Mouse (Mus musculus): ENCODE results near the gene Insc. TPM values are rescaled to one million over a fixed set of nuclear protein-coding genes. Genes with fewer than 3 reads are reported as not detected.

Gene Insc
- polyA plus RNA-seq, 1 experiment from 2014 or later: 2.9 TPM

GRCm38 (mm10) chr7:114773781-114774180 lies 30.3 kb downstream of the Insc start:
- WGBS: 71% methylated on average over 4 of the region's 4 CpGs

DNA sequence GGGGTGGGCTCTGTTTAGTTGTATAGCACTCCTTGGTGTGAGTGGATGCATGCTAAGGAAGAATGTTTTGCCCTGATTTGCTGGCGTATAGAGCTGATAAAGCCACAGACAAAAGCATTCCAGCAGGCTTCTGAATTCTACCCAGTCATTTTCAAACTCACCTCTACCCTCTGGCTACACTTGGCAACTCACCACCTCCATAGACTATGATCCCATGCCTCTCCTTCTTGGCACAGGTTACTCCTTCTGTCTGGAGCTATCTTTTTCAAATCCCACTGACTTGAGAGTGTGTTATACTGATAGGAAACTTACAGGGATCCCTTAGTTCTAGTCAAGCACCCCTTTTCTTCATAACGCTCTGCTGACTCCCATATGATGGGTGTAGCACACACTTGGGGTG lies 32.4 kb downstream of the Insc start:
- Histone ChIP-seq H3K27me3 (ENCODE audit: control insufficient read depth, insufficient read depth, low read length) (no peaks in the 10 kb centered on the region), H3K36me3 (replicated peaks; ENCODE audit: control insufficient read depth, insufficient read depth) (no peaks in the 10 kb centered on the region), H3K27ac (no peak overlapping the region), H3K4me1 (replicated peaks; ENCODE audit: control insufficient read depth, insufficient read depth, low read length) (no peaks in the 10 kb centered on the region), H3K9ac (no peak overlapping the region), H3K4me3 (replicated peaks; ENCODE audit: low read length) (no peak overlapping the region), H3K4me2 (replicated peaks) (no peak overlapping the region), H3K9me3 (ENCODE audit: control insufficient read depth, low read length) (no peaks in the 10 kb centered on the region)
- no peak for ATAC-seq (ENCODE audit: low FRiP score)
- 85% methylated on average over 2 of the region's 2 CpGs for WGBS
- no peak for DNase-seq (ENCODE audit: low spot score)

More at GRCm38 (mm10) chr7:114773781-114774180, 30.3 kb downstream of the Insc start:
- Histone ChIP-seq H3K4me3 (replicated peaks; ENCODE audit: low read length) (no peak overlapping the region), H3K27ac (no peak overlapping the region), H3K36me3 (replicated peaks; ENCODE audit: control insufficient read depth, insufficient read depth) (no peaks in the 10 kb centered on the region), H3K9ac (no peak overlapping the region), H3K27me3 (ENCODE audit: control insufficient read depth, insufficient read depth, low read length) (no peaks in the 10 kb centered on the region), H3K4me1 (replicated peaks; ENCODE audit: control insufficient read depth, insufficient read depth, low read length) (no peaks in the 10 kb centered on the region), H3K9me3 (ENCODE audit: control insufficient read depth, low read length) (no peaks in the 10 kb centered on the region), H3K4me2 (replicated peaks) (no peak overlapping the region)
- no peak for ATAC-seq (ENCODE audit: low FRiP score)
- no peak for DNase-seq (ENCODE audit: low spot score)

GRCm38 (mm10) chr7:114778156-114778770 lies 34.8 kb downstream of the Insc start:
- H3K4me1 ChIP-seq (replicated peaks; ENCODE audit: control insufficient read depth, insufficient read depth, low read length): no peaks in the 10 kb centered on the region
- no peak for ATAC-seq (ENCODE audit: low FRiP score)
- DNase-seq (ENCODE audit: low spot score): no peak
- H3K4me3 ChIP-seq (replicated peaks; ENCODE audit: low read length): no peak overlapping the region
- H3K9ac ChIP-seq: no peak overlapping the region
- H3K27me3 ChIP-seq (ENCODE audit: control insufficient read depth, insufficient read depth, low read length): no peaks in the 10 kb centered on the region
- H3K27ac ChIP-seq: no peak overlapping the region
- H3K36me3 ChIP-seq (replicated peaks; ENCODE audit: control insufficient read depth, insufficient read depth): no peaks in the 10 kb centered on the region
- H3K4me2 ChIP-seq (replicated peaks): no peak overlapping the region
- no peaks in the 10 kb centered on the region for H3K9me3 ChIP-seq (ENCODE audit: control insufficient read depth, low read length)
- 84% methylated on average over 7 of the region's 7 CpGs for WGBS

GRCm38 (mm10) chr7:114779056-114779660 lies 35.7 kb downstream of the Insc start:
- DNase-seq (ENCODE audit: low spot score) (no peak), ATAC-seq (ENCODE audit: low FRiP score) (no peak)
- Histone ChIP-seq H3K27ac (no peak overlapping the region), H3K9ac (no peak overlapping the region), H3K36me3 (replicated peaks; ENCODE audit: control insufficient read depth, insufficient read depth) (no peaks in the 10 kb centered on the region), H3K9me3 (ENCODE audit: control insufficient read depth, low read length) (no peaks in the 10 kb centered on the region), H3K4me1 (replicated peaks; ENCODE audit: control insufficient read depth, insufficient read depth, low read length) (no peaks in the 10 kb centered on the region), H3K4me3 (replicated peaks; ENCODE audit: low read length) (no peak overlapping the region), H3K4me2 (replicated peaks) (no peak overlapping the region), H3K27me3 (ENCODE audit: control insufficient read depth, insufficient read depth, low read length) (no peaks in the 10 kb centered on the region)
- WGBS: 69% methylated on average over 8 of the region's 8 CpGs

DNA sequence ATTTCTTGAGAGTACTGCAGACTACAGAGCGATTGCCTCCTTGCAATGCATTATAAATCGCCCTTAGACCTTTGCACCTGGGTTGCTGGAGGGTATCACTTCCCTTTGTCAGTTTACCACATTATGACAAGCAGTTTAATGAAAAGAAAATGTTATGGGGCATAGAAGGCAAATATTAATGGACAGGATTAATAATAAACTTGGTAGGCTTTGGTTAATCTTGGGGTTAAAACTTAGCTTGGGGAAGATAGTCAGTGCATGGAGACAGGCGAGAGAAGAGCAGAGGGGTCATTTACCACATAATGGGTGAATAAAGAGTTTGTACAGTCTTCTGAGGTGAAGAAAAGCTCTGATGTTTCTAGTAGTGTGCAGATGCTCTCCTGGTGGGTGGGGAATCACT lies 39.8 kb downstream of the Insc start:
- ATAC-seq (ENCODE audit: low FRiP score) (no peak), DNase-seq (ENCODE audit: low spot score) (no peak)
- no peaks in the 10 kb centered on the region for H3K27me3 ChIP-seq (ENCODE audit: control insufficient read depth, insufficient read depth, low read length)
- H3K4me3 ChIP-seq (replicated peaks; ENCODE audit: low read length): no peak overlapping the region
- 83% methylated on average over 3 of the region's 3 CpGs for WGBS
- no peak overlapping the region for H3K4me2 ChIP-seq (replicated peaks)
- H3K9ac ChIP-seq: no peak overlapping the region
- no peaks in the 10 kb centered on the region for H3K9me3 ChIP-seq (ENCODE audit: control insufficient read depth, low read length)
- no peaks in the 10 kb centered on the region for H3K36me3 ChIP-seq (replicated peaks; ENCODE audit: control insufficient read depth, insufficient read depth)
- no peak overlapping the region for H3K27ac ChIP-seq
- H3K4me1 ChIP-seq (replicated peaks; ENCODE audit: control insufficient read depth, insufficient read depth, low read length): no peaks in the 10 kb centered on the region

GRCm38 (mm10) chr7:114791087-114791486 lies 47.6 kb downstream of the Insc start:
- Histone ChIP-seq H3K4me1 (replicated peaks; ENCODE audit: control insufficient read depth, insufficient read depth, low read length) (no peaks in the 10 kb centered on the region), H3K9ac (no peak overlapping the region), H3K4me2 (replicated peaks) (no peak overlapping the region), H3K27ac (no peak overlapping the region), H3K9me3 (ENCODE audit: control insufficient read depth, low read length) (no peaks in the 10 kb centered on the region), H3K4me3 (replicated peaks; ENCODE audit: low read length) (no peak overlapping the region), H3K36me3 (replicated peaks; ENCODE audit: control insufficient read depth, insufficient read depth) (no peaks in the 10 kb centered on the region), H3K27me3 (ENCODE audit: control insufficient read depth, insufficient read depth, low read length) (no peaks in the 10 kb centered on the region)
- WGBS: 94% methylated on average over 10 of the region's 10 CpGs
- ATAC-seq (ENCODE audit: low FRiP score) (no peak), DNase-seq (ENCODE audit: low spot score) (no peak)

DNA sequence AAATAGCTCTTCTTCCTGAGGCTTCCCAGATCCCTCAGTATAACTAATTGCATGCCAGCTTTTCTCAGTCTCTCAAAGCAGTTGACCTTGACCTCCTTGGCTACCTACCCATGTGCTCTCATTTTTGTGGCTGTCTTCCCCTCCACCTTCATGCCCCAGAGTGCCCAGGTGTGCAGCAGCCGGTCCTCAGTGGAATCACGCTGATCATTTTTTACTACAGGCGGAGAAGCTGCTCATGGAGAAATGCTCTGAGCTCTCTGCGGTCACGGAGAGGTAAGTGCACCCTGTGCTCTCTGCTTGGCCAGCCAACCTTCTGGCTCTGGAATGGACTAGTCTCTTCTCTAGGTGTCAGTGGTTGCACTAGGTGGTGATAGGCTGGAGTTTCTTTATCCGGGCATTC lies 48.5 kb downstream of the Insc start:
- 91% methylated on average over 6 of the region's 6 CpGs for WGBS
- H3K27ac ChIP-seq: no peak overlapping the region

GRCm38 (mm10) chr7:114794400-114794799 lies 50.9 kb downstream of the Insc start:
- Histone ChIP-seq H3K9ac (no peak overlapping the region), H3K4me3 (replicated peaks; ENCODE audit: low read length) (no peak overlapping the region), H3K27ac (no peak overlapping the region), H3K4me2 (replicated peaks) (no peak overlapping the region), H3K9me3 (ENCODE audit: control insufficient read depth, low read length) (no peaks in the 10 kb centered on the region), H3K36me3 (replicated peaks; ENCODE audit: control insufficient read depth, insufficient read depth) (no peaks in the 10 kb centered on the region), H3K4me1 (replicated peaks; ENCODE audit: control insufficient read depth, insufficient read depth, low read length) (no peaks in the 10 kb centered on the region), H3K27me3 (ENCODE audit: control insufficient read depth, insufficient read depth, low read length) (no peaks in the 10 kb centered on the region)
- 93% methylated on average over 2 of the region's 2 CpGs for WGBS
- DNase-seq (ENCODE audit: low spot score) (no peak), ATAC-seq (ENCODE audit: low FRiP score) (no peak)

More for the DNA sequence above, 48.5 kb downstream of the Insc start:
- Histone ChIP-seq H3K36me3 (replicated peaks; ENCODE audit: control insufficient read depth, insufficient read depth) (no peaks in the 10 kb centered on the region), H3K9me3 (ENCODE audit: control insufficient read depth, low read length) (no peaks in the 10 kb centered on the region), H3K4me2 (replicated peaks) (no peak overlapping the region), H3K9ac (no peak overlapping the region), H3K27me3 (ENCODE audit: control insufficient read depth, insufficient read depth, low read length) (no peaks in the 10 kb centered on the region), H3K4me3 (replicated peaks; ENCODE audit: low read length) (no peak overlapping the region), H3K4me1 (replicated peaks; ENCODE audit: control insufficient read depth, insufficient read depth, low read length) (no peaks in the 10 kb centered on the region)
- ATAC-seq (ENCODE audit: low FRiP score) (no peak), DNase-seq (ENCODE audit: low spot score) (no peak)

DNA sequence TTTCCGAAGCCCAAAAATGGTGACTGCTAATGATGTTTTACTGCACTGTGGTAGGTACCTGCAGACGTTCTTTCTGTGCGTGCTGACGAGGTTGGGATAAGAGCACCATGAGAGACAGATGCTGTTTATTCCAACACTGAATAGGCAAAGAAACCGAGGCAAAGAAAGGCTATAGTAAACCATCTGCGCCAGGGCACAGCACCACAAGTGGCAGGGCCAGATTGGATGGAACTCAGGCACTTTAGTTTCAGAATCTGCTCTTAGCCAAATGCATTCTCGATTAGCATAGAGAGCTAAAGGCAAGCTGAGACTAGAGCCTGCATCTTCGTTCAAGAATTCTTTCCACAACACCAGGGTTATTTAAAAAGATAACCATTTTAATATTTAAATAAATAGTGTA lies 59.1 kb downstream of the Insc start:
- Histone ChIP-seq H3K27me3 (ENCODE audit: control insufficient read depth, insufficient read depth, low read length) (no peaks in the 10 kb centered on the region), H3K9me3 (ENCODE audit: control insufficient read depth, low read length) (no peaks in the 10 kb centered on the region), H3K27ac (no peak overlapping the region), H3K4me1 (replicated peaks; ENCODE audit: control insufficient read depth, insufficient read depth, low read length) (no peaks in the 10 kb centered on the region), H3K4me3 (replicated peaks; ENCODE audit: low read length) (no peak overlapping the region), H3K36me3 (replicated peaks; ENCODE audit: control insufficient read depth, insufficient read depth) (no peaks in the 10 kb centered on the region), H3K9ac (no peak overlapping the region), H3K4me2 (replicated peaks) (no peak overlapping the region)
- ATAC-seq (ENCODE audit: low FRiP score): no peak
- DNase-seq (ENCODE audit: low spot score): no peak
- WGBS: 80% methylated on average over 8 of the region's 8 CpGs

DNA sequence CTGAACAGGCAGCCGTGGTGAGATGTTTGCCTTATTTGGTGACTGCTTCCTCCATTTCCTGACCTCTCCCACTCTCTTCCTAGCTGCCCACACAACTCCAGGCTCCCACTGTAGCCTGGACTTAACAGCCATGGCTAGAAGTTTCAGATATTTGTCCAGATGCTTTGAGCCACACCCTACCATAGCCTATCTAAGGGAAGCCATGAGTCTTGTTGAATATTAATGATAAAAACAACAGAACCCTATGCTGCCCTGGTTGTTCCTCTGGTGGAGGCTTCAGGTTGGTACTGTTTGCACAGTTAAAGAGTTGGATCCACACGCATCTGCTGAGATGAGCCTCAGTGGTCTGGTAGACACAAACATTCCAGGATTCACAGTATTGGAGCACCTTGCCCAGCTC lies 61.8 kb downstream of the Insc start:
- no peaks in the 10 kb centered on the region for H3K9me3 ChIP-seq (ENCODE audit: control insufficient read depth, low read length)
- ATAC-seq (ENCODE audit: low FRiP score) (no peak), DNase-seq (ENCODE audit: low spot score) (no peak)
- H3K36me3 ChIP-seq (replicated peaks; ENCODE audit: control insufficient read depth, insufficient read depth): no peaks in the 10 kb centered on the region
- H3K4me2 ChIP-seq (replicated peaks): no peak overlapping the region
- H3K4me3 ChIP-seq (replicated peaks; ENCODE audit: low read length): no peak overlapping the region
- no peak overlapping the region for H3K9ac ChIP-seq
- no peak overlapping the region for H3K27ac ChIP-seq
- no peaks in the 10 kb centered on the region for H3K4me1 ChIP-seq (replicated peaks; ENCODE audit: control insufficient read depth, insufficient read depth, low read length)
- H3K27me3 ChIP-seq (ENCODE audit: control insufficient read depth, insufficient read depth, low read length): no peaks in the 10 kb centered on the region
- 93% methylated on average over 2 of the region's 2 CpGs for WGBS

All from hindbrain, embryonic 14.5 days (tissue).